Mouse (Mus musculus) lung, postnatal 4 days (tissue): ENCODE measurements around the gene Map2k5.

ENCODE experiments used
- DNase-seq, 2 experiments: peaks; one replicate each; pipeline ENCODE4 v3.0.0; 2021

Map2k5 gene

GRCm38 (mm10) chr9:63144502-63145248 is 233.0 kb downstream of the Map2k5 start:
- DNase-seq: no peak

- DNase-seq: no peak
These were observed 233.8 kb downstream of the Map2k5 start for GRCm38 (mm10) chr9:63143641-63144501.

- DNase-seq: no peak
These were observed 234.5 kb downstream of the Map2k5 start for GRCm38 (mm10) chr9:63143227-63143626.

- no peak for DNase-seq
These were observed 235.2 kb downstream of the Map2k5 start for GRCm38 (mm10) chr9:63142335-63143036.

GRCm38 (mm10) chr9:63141641-63142334 is 235.9 kb downstream of the Map2k5 start:
- DNase-seq: no peak

- DNase-seq: no peak
These were observed 237.5 kb downstream of the Map2k5 start for GRCm38 (mm10) chr9:63140211-63140610.

- DNase-seq: no peak
These were observed 238.0 kb downstream of the Map2k5 start for GRCm38 (mm10) chr9:63139661-63140060.

GRCm38 (mm10) chr9:63138481-63138967 is 239.2 kb downstream of the Map2k5 start:
- DNase-seq: peak; percentile 31 to 46

- DNase-seq: no peak
These were observed 240.1 kb downstream of the Map2k5 start for GRCm38 (mm10) chr9:63137615-63137915.

- no peak for DNase-seq
These were observed 240.7 kb downstream of the Map2k5 start for GRCm38 (mm10) chr9:63136756-63137614.

- no peak for DNase-seq
These were observed 241.5 kb downstream of the Map2k5 start for GRCm38 (mm10) chr9:63136241-63136640.

- DNase-seq: peak in 1 of 2 experiments; percentile 71
These were observed 241.9 kb downstream of the Map2k5 start for GRCm38 (mm10) chr9:63135801-63136200.

GRCm38 (mm10) chr9:63135356-63135755 is 242.3 kb downstream of the Map2k5 start:
- DNase-seq: no peak

- DNase-seq: no peak
These were observed 244.0 kb downstream of the Map2k5 start for GRCm38 (mm10) chr9:63133659-63134058.

GRCm38 (mm10) chr9:63132673-63133601 is 244.8 kb downstream of the Map2k5 start:
- peak; percentile 95 to 97 for DNase-seq

- DNase-seq: peak in 1 of 2 experiments; percentile 52
These were observed 245.6 kb downstream of the Map2k5 start for GRCm38 (mm10) chr9:63131957-63132602.

- DNase-seq: peak; percentile 51 to 76
These were observed 248.1 kb downstream of the Map2k5 start for GRCm38 (mm10) chr9:63129641-63130041.

- no peak for DNase-seq
These were observed 253.2 kb downstream of the Map2k5 start for GRCm38 (mm10) chr9:63124512-63124911.

- DNase-seq: peak; percentile 94 to 95
These were observed 254.0 kb downstream of the Map2k5 start for GRCm38 (mm10) chr9:63123451-63124438.
